Mouse (Mus musculus) liver, postnatal 0 days (tissue): ENCODE measurements at regions not wholly inside any gene's neighbourhood (a gene's known extent, or its start where the extent isn't known, plus 50 kb on each side); places are given as distances from the start of the nearest gene placed in this dataset.

Source experiments
- CTCF ChIP-seq: sonication (generic); IDR thresholded peaks from 2 replicates; pipeline ENCODE4 v1.5.1; 2016; ENCODE audit warnings: antibody characterized with exemption, low read depth
- EP300 ChIP-seq: IDR thresholded peaks from 2 replicates; pipeline ENCODE4 v1.6.1; 2016; ENCODE audit warnings: antibody characterized with exemption, low read depth, mild to moderate bottlenecking

GRCm38 (mm10) chr14:58442501-58442900 lies 372.2 kb downstream of the Fgf9 start:
- no peak for TF ChIP-seq CTCF
- no peak for TF ChIP-seq EP300
